Mouse (Mus musculus) layer of hippocampus, adult 11-12 months (tissue): ENCODE data around the gene Gpr180.

ENCODE experiments used
- DNase-seq: peaks from one replicate; pipeline ENCODE4 v3.0.0; 2022; ENCODE audit warnings: low spot score

Gpr180 gene

DNA sequence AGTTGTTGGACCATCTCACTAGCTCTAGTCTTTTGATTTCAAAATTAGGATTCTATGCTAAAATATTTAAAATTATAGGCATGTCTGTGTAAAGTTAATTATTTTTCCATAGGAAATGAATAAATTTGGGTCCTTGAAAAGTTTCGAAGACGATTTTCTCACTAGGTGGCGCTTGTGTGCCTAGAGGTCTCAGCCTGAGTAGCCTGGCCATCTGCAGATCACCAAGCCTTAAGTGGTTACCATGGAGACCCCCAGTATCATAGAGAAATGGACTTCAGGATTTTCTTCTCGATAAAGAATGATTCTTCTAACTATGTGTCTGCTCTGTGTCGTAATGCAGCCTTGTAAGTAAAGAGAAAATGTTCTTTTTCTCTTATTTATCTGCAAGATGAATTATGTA is 72.7 kb downstream of the Gpr180 start:
- peak; percentile 49 for DNase-seq

GRCm38 (mm10) chr14:118212188-118212804 is 75.3 kb downstream of the Gpr180 start:
- DNase-seq = no peak
